Mouse (Mus musculus): Measurements from ENCODE around the gene H2al1h. TPM values are rescaled to one million over a fixed set of nuclear protein-coding genes. Genes with fewer than 3 reads are reported as not detected.
"Not testable (repeated sequence)": the region's sequence is repeated elsewhere in the genome, so short reads cannot be mapped to it uniquely, and the experiment has no call there.

Gene H2al1h
- not detected in 2 replicates for polyA plus RNA-seq (2014; fragmentation: Nextera tagmentation; extraction: Ambion mirVana)

GRCm38 (mm10) chrX:11321192-11321591 is at the start of gene H2al1h:
TSS of gene H2al1h (plus strand) at chrX:11321492.
- H3K27ac ChIP-seq (ENCODE audit: low read length); H3K4me2 ChIP-seq (replicated peaks; ENCODE audit: low read depth, low read length); H3K9ac ChIP-seq (replicated peaks; ENCODE audit: low read depth, low read length); H3K4me3 ChIP-seq (ENCODE audit: low read depth, low read length); H3K4me1 ChIP-seq (ENCODE audit: control insufficient read depth, insufficient read depth, low read length); H3K9me3 ChIP-seq (ENCODE audit: control insufficient read depth, low read depth, low read length); ATAC-seq (ENCODE audit: insufficient number of reproducible peaks, insufficient read depth, low FRiP score, low read depth); H3K27me3 ChIP-seq (ENCODE audit: control insufficient read depth, insufficient read depth, low read length); H3K36me3 ChIP-seq (ENCODE audit: control insufficient read depth, insufficient read depth, low read length): not testable (repeated sequence)
- WGBS, result no CpG with 5 or more reads among the region's 6 CpGs

- Histone ChIP-seq H3K36me3 (ENCODE audit: control insufficient read depth, insufficient read depth, low read length) (no peaks in the 10 kb centered on the region), H3K4me2 (replicated peaks; ENCODE audit: low read depth, low read length) (no peak overlapping the region), H3K4me1 (ENCODE audit: control insufficient read depth, insufficient read depth, low read length) (no peaks in the 10 kb centered on the region), H3K27ac (ENCODE audit: low read length) (no peak overlapping the region), H3K4me3 (ENCODE audit: low read depth, low read length) (no peak overlapping the region), H3K9ac (replicated peaks; ENCODE audit: low read depth, low read length) (no peak overlapping the region), H3K9me3 (ENCODE audit: control insufficient read depth, low read depth, low read length) (no peaks in the 10 kb centered on the region), H3K27me3 (ENCODE audit: control insufficient read depth, insufficient read depth, low read length) (no peaks in the 10 kb centered on the region)
- ATAC-seq (ENCODE audit: insufficient number of reproducible peaks, insufficient read depth, low FRiP score, low read depth), result no peak
- 70% methylated on average over 3 of the region's 3 CpGs for WGBS
Observed at GRCm38 (mm10) chrX:11273190-11273589, 48.1 kb upstream of the H2al1h start.

DNA sequence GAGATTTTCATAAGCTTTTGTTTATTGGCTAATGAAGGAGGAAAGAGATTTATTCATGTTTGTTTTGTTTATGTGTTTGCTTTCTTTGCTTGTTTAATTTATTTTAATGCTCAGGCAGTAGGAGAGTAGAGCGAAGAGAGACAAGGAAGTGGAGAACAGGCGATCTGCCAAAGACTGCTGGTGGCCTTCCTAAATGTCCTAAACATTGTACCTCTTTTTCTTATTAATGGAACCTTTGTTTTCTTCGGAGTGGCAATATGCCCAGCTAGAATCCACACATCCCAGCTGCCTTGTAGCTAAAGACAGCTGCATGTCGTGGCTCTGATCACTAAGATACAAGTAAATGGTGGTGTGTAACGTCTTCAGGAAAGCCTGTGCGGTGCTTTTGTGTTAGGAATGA is 44.2 kb upstream of the H2al1h start:
- Histone ChIP-seq H3K27me3 (ENCODE audit: control insufficient read depth, insufficient read depth, low read length) (no peaks in the 10 kb centered on the region), H3K9ac (replicated peaks; ENCODE audit: low read depth, low read length) (no peak overlapping the region), H3K9me3 (ENCODE audit: control insufficient read depth, low read depth, low read length) (no peaks in the 10 kb centered on the region), H3K4me3 (ENCODE audit: low read depth, low read length) (no peak overlapping the region), H3K27ac (ENCODE audit: low read length) (no peak overlapping the region), H3K36me3 (ENCODE audit: control insufficient read depth, insufficient read depth, low read length) (no peaks in the 10 kb centered on the region), H3K4me2 (replicated peaks; ENCODE audit: low read depth, low read length) (no peak overlapping the region), H3K4me1 (ENCODE audit: control insufficient read depth, insufficient read depth, low read length) (no peaks in the 10 kb centered on the region)
- WGBS, result 71% methylated on average over 6 of the region's 6 CpGs
- ATAC-seq (ENCODE audit: insufficient number of reproducible peaks, insufficient read depth, low FRiP score, low read depth), result no peak

DNA sequence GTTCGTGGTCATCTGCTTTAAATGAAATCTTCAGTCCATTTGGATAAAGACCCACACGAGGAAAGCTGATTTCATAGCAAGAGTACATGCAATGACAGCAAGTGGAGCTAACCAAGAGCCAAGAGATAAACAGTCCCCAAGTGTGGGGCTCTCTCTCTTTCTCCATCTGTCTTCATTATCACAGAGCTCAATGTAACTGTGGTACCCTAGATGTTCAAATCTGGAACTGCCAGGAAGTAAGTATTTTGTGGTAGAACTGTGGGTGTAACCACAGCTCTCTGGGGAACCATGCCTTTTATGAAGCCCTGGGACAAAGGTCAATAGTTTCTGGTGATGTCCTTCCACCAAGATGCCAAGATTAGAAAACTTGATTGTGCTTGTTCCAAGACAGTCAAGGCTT is 40.6 kb upstream of the H2al1h start:
- Histone ChIP-seq H3K4me3 (ENCODE audit: low read depth, low read length) (no peak overlapping the region), H3K4me2 (replicated peaks; ENCODE audit: low read depth, low read length) (no peak overlapping the region), H3K9me3 (ENCODE audit: control insufficient read depth, low read depth, low read length) (no peaks in the 10 kb centered on the region; the same call in 1 of the 2 replicates), H3K36me3 (ENCODE audit: control insufficient read depth, insufficient read depth, low read length) (no peaks in the 10 kb centered on the region), H3K27ac (ENCODE audit: low read length) (no peak overlapping the region), H3K4me1 (ENCODE audit: control insufficient read depth, insufficient read depth, low read length) (no peaks in the 10 kb centered on the region), H3K9ac (replicated peaks; ENCODE audit: low read depth, low read length) (no peak overlapping the region), H3K27me3 (ENCODE audit: control insufficient read depth, insufficient read depth, low read length) (no peaks in the 10 kb centered on the region)
- 73% methylated on average over 2 of the region's 2 CpGs for WGBS
- ATAC-seq (ENCODE audit: insufficient number of reproducible peaks, insufficient read depth, low FRiP score, low read depth), result no peak

GRCm38 (mm10) chrX:11288306-11288882 is 32.9 kb upstream of the H2al1h start:
- H3K9me3 ChIP-seq (ENCODE audit: control insufficient read depth, low read depth, low read length), result no peaks in the 10 kb centered on the region

GRCm38 (mm10) chrX:11289244-11289643 is 32.0 kb upstream of the H2al1h start:
- 70% methylated on average over 4 of the region's 4 CpGs for WGBS
- H3K27ac ChIP-seq (ENCODE audit: low read length), result no peak overlapping the region
- ATAC-seq (ENCODE audit: insufficient number of reproducible peaks, insufficient read depth, low FRiP score, low read depth), result no peak
- H3K4me2 ChIP-seq (replicated peaks; ENCODE audit: low read depth, low read length), result no peak overlapping the region
- no peaks in the 10 kb centered on the region for H3K9me3 ChIP-seq (ENCODE audit: control insufficient read depth, low read depth, low read length)
- no peak overlapping the region for H3K9ac ChIP-seq (replicated peaks; ENCODE audit: low read depth, low read length)
- H3K36me3 ChIP-seq (ENCODE audit: control insufficient read depth, insufficient read depth, low read length), result no peaks in the 10 kb centered on the region
- no peak overlapping the region for H3K4me3 ChIP-seq (ENCODE audit: low read depth, low read length)
- H3K27me3 ChIP-seq (ENCODE audit: control insufficient read depth, insufficient read depth, low read length), result no peaks in the 10 kb centered on the region
- no peaks in the 10 kb centered on the region for H3K4me1 ChIP-seq (ENCODE audit: control insufficient read depth, insufficient read depth, low read length)

More at GRCm38 (mm10) chrX:11288306-11288882, 32.9 kb upstream of the H2al1h start:
- Histone ChIP-seq H3K27me3 (ENCODE audit: control insufficient read depth, insufficient read depth, low read length) (no peaks in the 10 kb centered on the region), H3K9ac (replicated peaks; ENCODE audit: low read depth, low read length) (no peak overlapping the region), H3K36me3 (ENCODE audit: control insufficient read depth, insufficient read depth, low read length) (no peaks in the 10 kb centered on the region), H3K4me3 (ENCODE audit: low read depth, low read length) (no peak overlapping the region), H3K4me2 (replicated peaks; ENCODE audit: low read depth, low read length) (no peak overlapping the region), H3K27ac (ENCODE audit: low read length) (no peak overlapping the region), H3K4me1 (ENCODE audit: control insufficient read depth, insufficient read depth, low read length) (no peaks in the 10 kb centered on the region)
- 61% methylated on average over 14 of the region's 14 CpGs for WGBS
- ATAC-seq (ENCODE audit: insufficient number of reproducible peaks, insufficient read depth, low FRiP score, low read depth), result no peak

DNA sequence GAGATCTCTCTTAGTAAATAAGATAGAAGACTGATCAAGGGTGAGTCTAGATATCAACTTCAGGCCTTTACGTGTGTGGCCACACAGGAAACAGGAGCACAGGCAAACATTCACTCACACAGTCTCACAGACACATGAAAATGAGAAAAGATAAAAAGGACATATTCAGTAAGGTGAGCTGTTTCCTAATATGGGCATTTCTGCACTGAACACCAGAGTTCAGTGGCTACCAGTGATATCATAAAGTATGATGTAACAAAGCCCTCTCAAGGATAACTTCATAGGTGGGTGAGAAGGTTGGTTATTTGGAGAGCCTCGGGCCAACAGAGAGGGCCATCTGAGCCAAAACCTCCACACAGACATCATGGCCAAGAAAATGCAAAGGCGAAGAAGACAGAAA is 22.3 kb upstream of the H2al1h start, which contains the start of gene H2al1a:
Gene H2al1a, plus strand, starts transcription at position 301 of the 400 bp plus-strand sequence.
- H3K9me3 ChIP-seq (ENCODE audit: control insufficient read depth, low read depth, low read length); H3K9ac ChIP-seq (replicated peaks; ENCODE audit: low read depth, low read length); H3K27ac ChIP-seq (ENCODE audit: low read length); H3K27me3 ChIP-seq (ENCODE audit: control insufficient read depth, insufficient read depth, low read length); H3K4me1 ChIP-seq (ENCODE audit: control insufficient read depth, insufficient read depth, low read length); H3K4me3 ChIP-seq (ENCODE audit: low read depth, low read length); ATAC-seq (ENCODE audit: insufficient number of reproducible peaks, insufficient read depth, low FRiP score, low read depth); H3K4me2 ChIP-seq (replicated peaks; ENCODE audit: low read depth, low read length); H3K36me3 ChIP-seq (ENCODE audit: control insufficient read depth, insufficient read depth, low read length): not testable (repeated sequence)
- WGBS, result no CpG with 5 or more reads among the region's 3 CpGs

- not testable (repeated sequence) for H3K36me3 ChIP-seq (ENCODE audit: control insufficient read depth, insufficient read depth, low read length); ATAC-seq (ENCODE audit: insufficient number of reproducible peaks, insufficient read depth, low FRiP score, low read depth)
- WGBS, result 96% methylated on average over 1 of the region's 3 CpGs
Observed at GRCm38 (mm10) chrX:11302132-11302531, 19.2 kb upstream of the H2al1h start, which contains the start of gene H2al1b. TSS of gene H2al1b (plus strand) at chrX:11302432.

GRCm38 (mm10) chrX:11305355-11305754 is 15.9 kb upstream of the H2al1h start, which contains the start of gene H2al1c:
TSS of gene H2al1c (plus strand) at chrX:11305655.
- H3K36me3 ChIP-seq (ENCODE audit: control insufficient read depth, insufficient read depth, low read length); ATAC-seq (ENCODE audit: insufficient number of reproducible peaks, insufficient read depth, low FRiP score, low read depth); H3K9me3 ChIP-seq (ENCODE audit: control insufficient read depth, low read depth, low read length); H3K27ac ChIP-seq (ENCODE audit: low read length); H3K9ac ChIP-seq (replicated peaks; ENCODE audit: low read depth, low read length); H3K4me2 ChIP-seq (replicated peaks; ENCODE audit: low read depth, low read length); H3K4me1 ChIP-seq (ENCODE audit: control insufficient read depth, insufficient read depth, low read length); H3K27me3 ChIP-seq (ENCODE audit: control insufficient read depth, insufficient read depth, low read length); H3K4me3 ChIP-seq (ENCODE audit: low read depth, low read length): not testable (repeated sequence)
- 70% methylated on average over 1 of the region's 6 CpGs for WGBS

More at GRCm38 (mm10) chrX:11302132-11302531, 19.2 kb upstream of the H2al1h start, which contains the start of gene H2al1b:
- not testable (repeated sequence) for H3K4me2 ChIP-seq (replicated peaks; ENCODE audit: low read depth, low read length); H3K4me1 ChIP-seq (ENCODE audit: control insufficient read depth, insufficient read depth, low read length); H3K9me3 ChIP-seq (ENCODE audit: control insufficient read depth, low read depth, low read length); H3K4me3 ChIP-seq (ENCODE audit: low read depth, low read length); H3K27ac ChIP-seq (ENCODE audit: low read length); H3K9ac ChIP-seq (replicated peaks; ENCODE audit: low read depth, low read length); H3K27me3 ChIP-seq (ENCODE audit: control insufficient read depth, insufficient read depth, low read length)
